Mouse (Mus musculus) MEL (cell line): ENCODE measurements around the gene Dsn1. TPM values are rescaled to one million over a fixed set of nuclear protein-coding genes. Genes with fewer than 3 reads are reported as not detected.

ENCODE experiments used
- DNase-seq: peaks from one replicate; pipeline ENCODE4 v3.0.0; 2011; ENCODE audit warnings: low read depth, low spot score
- H3K27ac ChIP-seq: 2 replicates; pipeline ENCODE4 v1.5.1; 2012; ENCODE audit warnings: low read depth, mild to moderate bottlenecking, control low read depth, low read length, moderate library complexity; ENCODE audit not compliant: control insufficient read depth
- H3K27me3 ChIP-seq, 2 experiments: fragments of 150-350 bp in 1 of 2; sonication (generic) in 1 of 2; 2 replicates each; pipeline ENCODE4 v1.6.1; 2012; ENCODE audit warnings: low read length in 2 of 2, mild to moderate bottlenecking in 2 of 2, improper control_type of control experiment in 1 of 2, moderate library complexity in 1 of 2; ENCODE audit not compliant: insufficient read depth in 2 of 2, control insufficient read depth in 1 of 2
- H3K36me3 ChIP-seq, 2 experiments: 2 replicates each; pipeline ENCODE4 v1.6.1; 2012 to 2014; ENCODE audit warnings: low read length in 2 of 2, improper control_type of control experiment in 1 of 2, inconsistent platforms in 1 of 2, mild to moderate bottlenecking in 1 of 2; ENCODE audit not compliant: insufficient read depth in 2 of 2, control insufficient read depth in 1 of 2
- H3K4me1 ChIP-seq, 2 experiments: fragments of 150-350 bp in 1 of 2; sonication (generic) in 1 of 2; 2 replicates each; pipeline ENCODE4 v1.6.1; 2012; ENCODE audit warnings: low read length in 2 of 2, improper control_type of control experiment in 1 of 2, mild to moderate bottlenecking in 1 of 2; ENCODE audit not compliant: insufficient read depth in 2 of 2, control insufficient read depth in 1 of 2
- H3K4me3 ChIP-seq, 2 experiments: fragments of 150-350 bp in 1 of 2; sonication (generic) in 1 of 2; 2 replicates each; pipeline ENCODE4 v1.5.1; 2012; ENCODE audit warnings: low read depth in 2 of 2, low read length in 2 of 2, mild to moderate bottlenecking in 2 of 2, moderate library complexity in 2 of 2, control low read depth in 1 of 2, improper control_type of control experiment in 1 of 2; ENCODE audit not compliant: control insufficient read depth in 1 of 2, insufficient read depth in 1 of 2
- H3K79me2 ChIP-seq: 2 replicates; pipeline ENCODE4 v1.6.1; 2012; ENCODE audit warnings: mild to moderate bottlenecking, low read length, moderate library complexity; ENCODE audit not compliant: control insufficient read depth, poor library complexity, insufficient read depth
- H3K9ac ChIP-seq: 2 replicates; pipeline ENCODE4 v1.6.1; 2012; ENCODE audit warnings: low read depth, mild to moderate bottlenecking, control low read depth, low read length, moderate library complexity; ENCODE audit not compliant: control insufficient read depth, poor library complexity, severe bottlenecking
- H3K9me3 ChIP-seq: fragments of 150-350 bp; sonication (generic); replicated peaks from 2 replicates; pipeline ENCODE4 v1.6.1; 2012; ENCODE audit warnings: mild to moderate bottlenecking, low read length, improper control_type of control experiment, moderate library complexity; ENCODE audit not compliant: insufficient read depth
- BHLHE40 ChIP-seq: IDR thresholded peaks from 2 replicates; pipeline ENCODE4 v1.6.1; 2012; ENCODE audit warnings: low read depth, mild to moderate bottlenecking, inconsistent platforms, low read length, improper control_type of control experiment, borderline replicate concordance
- CHD2 ChIP-seq: IDR thresholded peaks from 2 replicates; pipeline ENCODE4 v1.6.1; 2011; ENCODE audit warnings: low read length, improper control_type of control experiment
- E2F4 ChIP-seq: IDR thresholded peaks from 2 replicates; pipeline ENCODE4 v1.6.1; 2011; ENCODE audit warnings: low read depth, low read length, improper control_type of control experiment, borderline replicate concordance
- ETS1 ChIP-seq: IDR thresholded peaks from 2 replicates; pipeline ENCODE4 v1.6.1; 2012; ENCODE audit warnings: low read depth, mild to moderate bottlenecking, inconsistent platforms, low read length, improper control_type of control experiment, moderate library complexity
- GATA1 ChIP-seq: IDR thresholded peaks from 2 replicates; pipeline ENCODE4 v1.6.1; 2011; ENCODE audit warnings: low read depth, low read length, improper control_type of control experiment
- HCFC1 ChIP-seq: IDR thresholded peaks from 2 replicates; pipeline ENCODE4 v1.6.1; 2012; ENCODE audit warnings: low read depth, mild to moderate bottlenecking, inconsistent platforms, low read length, improper control_type of control experiment, moderate library complexity
- JUND ChIP-seq: IDR thresholded peaks from 2 replicates; pipeline ENCODE4 v1.6.1; 2011; ENCODE audit warnings: low read depth, mild to moderate bottlenecking, improper control_type of control experiment, low read length
- KAT2A ChIP-seq: conservative IDR thresholded peaks from 2 replicates; pipeline ENCODE4 v1.6.1; 2012; ENCODE audit warnings: low read depth, low read length, improper control_type of control experiment, inconsistent platforms
- MAFK ChIP-seq: IDR thresholded peaks from 2 replicates; pipeline ENCODE4 v1.6.1; 2011; ENCODE audit warnings: low read depth, mild to moderate bottlenecking, low read length, improper control_type of control experiment, borderline replicate concordance
- MAZ ChIP-seq: IDR thresholded peaks from 2 replicates; pipeline ENCODE4 v1.6.1; 2012; ENCODE audit warnings: low read depth, mild to moderate bottlenecking, inconsistent platforms, low read length, improper control_type of control experiment
- MEF2A ChIP-seq: IDR thresholded peaks from 2 replicates; pipeline ENCODE4 v1.6.1; 2014; ENCODE audit warnings: low read depth, mild to moderate bottlenecking, inconsistent platforms, low read length, improper control_type of control experiment; ENCODE audit not compliant: poor library complexity, insufficient replicate concordance, severe bottlenecking; ENCODE audit errors: extremely low read depth
- MXI1 ChIP-seq: IDR thresholded peaks from 2 replicates; pipeline ENCODE4 v1.6.1; 2011; ENCODE audit warnings: mild to moderate bottlenecking, low read depth, low read length, improper control_type of control experiment
- MYC ChIP-seq: IDR thresholded peaks from 2 replicates; pipeline ENCODE4 v1.6.1; 2011; ENCODE audit warnings: low read depth, mild to moderate bottlenecking, low read length, improper control_type of control experiment, moderate library complexity
- NRF1 ChIP-seq: IDR thresholded peaks from 2 replicates; pipeline ENCODE4 v1.6.1; 2014; ENCODE audit warnings: low read depth, mild to moderate bottlenecking, inconsistent platforms, low read length, improper control_type of control experiment, moderate library complexity; ENCODE audit not compliant: poor library complexity, insufficient read depth, severe bottlenecking
- POLR2AphosphoS2 ChIP-seq: IDR thresholded peaks from 2 replicates; pipeline ENCODE4 v1.6.1; 2011; ENCODE audit warnings: low read length, improper control_type of control experiment
- RAD21 ChIP-seq: IDR thresholded peaks from 2 replicates; pipeline ENCODE4 v1.6.1; 2011; ENCODE audit warnings: mild to moderate bottlenecking, low read depth, low read length, improper control_type of control experiment
- RCOR1 ChIP-seq: IDR thresholded peaks from 2 replicates; pipeline ENCODE4 v1.6.1; 2012; ENCODE audit warnings: low read depth, mild to moderate bottlenecking, inconsistent platforms, low read length, improper control_type of control experiment
- TBP ChIP-seq: IDR thresholded peaks from 2 replicates; pipeline ENCODE4 v1.8.0; 2011; ENCODE audit warnings: low read depth, low read length, improper control_type of control experiment
- UBTF ChIP-seq: IDR thresholded peaks from 2 replicates; pipeline ENCODE4 v1.6.1; 2012; ENCODE audit warnings: low read depth, mild to moderate bottlenecking, inconsistent platforms, low read length, improper control_type of control experiment, moderate library complexity, borderline replicate concordance; ENCODE audit not compliant: insufficient read depth
- USF2 ChIP-seq, 2 experiments: IDR thresholded peaks; 2 replicates each; pipeline ENCODE4 v1.6.1; 2011 to 2012; ENCODE audit warnings: improper control_type of control experiment in 2 of 2, low read length in 2 of 2, borderline replicate concordance in 1 of 2, inconsistent platforms in 1 of 2, low read depth in 1 of 2, mild to moderate bottlenecking in 1 of 2; ENCODE audit not compliant: insufficient read depth in 1 of 2
- ZMIZ1 ChIP-seq: IDR thresholded peaks from 2 replicates; pipeline ENCODE4 v1.6.1; 2012; ENCODE audit warnings: low read depth, mild to moderate bottlenecking, inconsistent platforms, low read length, improper control_type of control experiment, moderate library complexity
- polyA plus RNA-seq, 2 experiments: library from polyadenylated mRNA; stranded (reverse) in 1 of 2; unstranded in 1 of 2; fragments of >175 nt in 1 of 2; fragments of >200 nt in 1 of 2; gene quantifications; 2 replicates each; pipeline versions ENCODE4 v1.2.1 to v1.2.4; 2012; ENCODE audit warnings: low replicate concordance in 2 of 2, low read depth in 1 of 2; ENCODE audit not compliant: insufficient read length in 2 of 2, insufficient read depth in 1 of 2, missing spikeins in 1 of 2
- total RNA-seq: library from RNA; depleted of rRNA; stranded (reverse); fragments of 300-350 nt; gene quantifications from 2 replicates; pipeline ENCODE4 v1.2.3, GENCODE M21; 2012

The Dsn1 gene
- total and polyA plus RNA-seq, 3 experiments, result 29.3 to 33.2 TPM; not detected in 1

DNA sequence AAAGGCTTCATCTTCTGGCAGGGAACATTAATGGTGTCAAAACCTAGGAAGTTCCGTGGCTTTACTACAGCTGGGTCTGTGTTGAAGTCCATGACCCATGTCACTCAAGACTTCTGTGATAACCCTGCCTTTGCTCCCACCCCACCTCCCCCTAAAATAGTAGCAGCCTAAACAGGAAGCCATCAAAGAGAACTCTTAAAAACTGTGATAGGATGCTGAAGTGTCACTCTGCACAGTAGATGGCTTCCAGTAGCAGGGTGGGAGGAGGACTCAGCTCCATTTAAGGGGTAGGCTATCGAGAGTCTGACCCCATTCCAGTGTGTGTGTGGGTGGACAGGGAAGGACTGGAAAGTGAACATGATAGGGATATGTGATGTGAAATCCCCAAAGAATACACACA is 32.0 kb downstream of the Dsn1 start:
- no peaks in the 10 kb centered on the region for H3K4me1 ChIP-seq

DNA sequence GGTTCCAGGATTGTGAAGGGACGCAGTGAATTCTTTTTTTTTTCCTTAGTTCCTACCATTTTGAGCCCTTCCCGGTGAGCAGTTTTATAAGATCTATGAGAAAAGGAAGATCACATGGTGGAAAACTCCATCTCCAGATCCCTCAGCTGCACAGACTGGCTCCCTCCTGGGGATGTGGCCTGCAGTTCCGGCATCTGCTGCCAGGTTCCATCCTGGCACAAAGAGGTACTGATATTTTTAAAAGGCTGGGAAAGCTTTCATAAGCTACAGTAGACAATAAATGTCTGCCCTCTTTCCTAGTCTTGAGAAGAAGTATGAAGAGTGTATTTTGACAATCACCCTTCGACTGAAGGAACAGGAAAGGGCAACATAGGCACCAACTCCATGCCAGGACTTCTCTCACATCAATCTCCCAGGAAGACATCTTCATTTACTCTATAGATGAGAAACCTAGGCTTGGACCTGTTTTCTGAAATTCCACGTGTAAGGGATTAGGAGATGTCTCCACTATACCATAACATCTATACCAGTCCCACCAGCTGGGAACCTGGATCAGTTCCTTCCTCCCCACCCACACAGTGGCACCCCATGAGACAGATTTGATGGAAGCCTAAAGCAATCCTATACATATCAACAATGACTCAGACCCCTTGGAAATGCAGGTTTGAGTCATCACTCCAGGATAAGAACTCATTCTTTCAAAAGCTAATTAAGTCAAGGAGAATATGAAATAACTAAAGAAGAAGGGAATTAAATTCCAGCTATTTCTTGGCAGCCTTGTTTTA is 33.4 kb downstream of the Dsn1 start:
- no peaks in the 10 kb centered on the region for H3K27me3 ChIP-seq
- H3K36me3 ChIP-seq, result no peaks in the 10 kb centered on the region; a peak in 1 of 4 replicates
- H3K9ac ChIP-seq, result no peak overlapping the region
- H3K27ac ChIP-seq, result no peak overlapping the region
- H3K4me3 ChIP-seq, result no peak overlapping the region
- no peak for DNase-seq
- no peaks in the 10 kb centered on the region for H3K9me3 ChIP-seq
- H3K79me2 ChIP-seq, result no peaks in the 10 kb centered on the region
- H3K4me1 ChIP-seq, result no peaks in the 10 kb centered on the region
- no peak for TF ChIP-seq TBP
- TF ChIP-seq MYC, result no peak
- no peak for TF ChIP-seq RCOR1
- TF ChIP-seq GATA1, result no peak
- no peak for TF ChIP-seq CHD2
- TF ChIP-seq UBTF, result no peak
- no peak for TF ChIP-seq USF2 (IDR thresholded peaks at IDR 0.05; ENCODE audit: borderline replicate concordance in 1 of 2, insufficient read depth in 1 of 2, low read depth in 1 of 2, low read length in 2 of 2)
- TF ChIP-seq HCFC1, result no peak
- TF ChIP-seq MAFK, result no peak
- no peak for TF ChIP-seq ETS1
- no peak for TF ChIP-seq RAD21
- TF ChIP-seq E2F4, result no peak
- TF ChIP-seq JUND, result no peak
- no peak for TF ChIP-seq NRF1
- no peak for TF ChIP-seq POLR2AphosphoS2
- no peak for TF ChIP-seq BHLHE40
- TF ChIP-seq MXI1, result no peak

More for the DNA sequence above, 32.0 kb downstream of the Dsn1 start:
- Histone ChIP-seq H3K4me3 (no peak overlapping the region), H3K79me2 (no peaks in the 10 kb centered on the region), H3K36me3 (no peaks in the 10 kb centered on the region; a peak in 1 of 4 replicates), H3K9ac (no peak overlapping the region), H3K9me3 (no peaks in the 10 kb centered on the region), H3K27me3 (no peaks in the 10 kb centered on the region), H3K27ac (no peak overlapping the region)
- TF ChIP-seq MEF2A (no peak), KAT2A (no peak), MAZ (no peak), JUND (no peak), USF2 (IDR thresholded peaks at IDR 0.05; ENCODE audit: borderline replicate concordance in 1 of 2, insufficient read depth in 1 of 2, low read depth in 1 of 2, low read length in 2 of 2) (no peak), ZMIZ1 (no peak)
- DNase-seq, result no peak
